8 mouse cellular contexts compared by ENCODE assay signal in the genomic region with DNA sequence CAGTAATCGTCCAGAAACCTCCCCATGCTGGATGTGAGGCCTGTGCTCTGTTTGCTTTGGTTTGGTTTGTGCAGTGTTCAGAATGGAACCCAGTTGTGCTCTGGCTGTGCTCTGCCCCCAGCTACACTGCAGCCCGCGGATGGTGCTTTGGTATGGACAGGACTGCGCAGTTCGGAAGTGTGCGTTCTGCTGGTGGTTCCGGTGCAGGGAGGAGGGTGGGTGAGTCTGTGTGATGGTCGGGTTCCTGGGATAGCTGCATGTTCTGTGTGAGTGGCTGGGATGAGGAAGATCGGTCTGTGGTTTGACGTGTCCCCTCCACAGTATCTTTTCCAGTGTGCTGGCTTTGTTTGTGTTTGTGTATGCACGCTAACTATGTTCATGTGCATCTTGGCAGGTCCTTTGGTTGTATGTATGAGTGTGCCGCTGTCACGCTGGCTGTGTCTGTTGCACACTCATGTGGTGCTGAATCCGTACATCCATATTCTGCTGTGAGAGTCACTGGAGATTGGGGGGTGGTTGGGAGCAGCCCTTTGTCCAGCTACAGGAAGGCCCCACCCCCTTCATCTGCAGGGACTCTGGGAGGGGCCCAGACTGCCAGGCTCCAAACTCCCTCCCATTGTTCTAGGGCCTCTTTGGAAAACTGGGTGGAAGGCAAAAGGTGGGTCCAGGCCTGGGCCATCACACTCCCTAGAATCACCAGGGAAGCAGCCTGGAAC. TPM values are rescaled to one million over a fixed set of nuclear protein-coding genes. Genes with fewer than 3 reads are reported as not detected.
DNase-seq lines count a peak whose midpoint lies in the region; ATAC-seq and TF ChIP-seq lines count a peak whose summit lies in the region.

No protein-coding gene starts in this region.

- H3K36me3 ChIP-seq in neural tube, embryonic 15.5 days, result no peaks in the 10 kb centered on the region
- H3K36me3 ChIP-seq in limb, embryonic 10.5 days, result no peaks in the 10 kb centered on the region

- no peaks in the 10 kb centered on the region for H3K9me3 ChIP-seq in neural tube, embryonic 15.5 days (replicated peaks)
- no peaks in the 10 kb centered on the region for H3K9me3 ChIP-seq in limb, embryonic 10.5 days (replicated peaks)

- no peak for TF ChIP-seq POLR2A in olfactory bulb, adult 2 months (IDR thresholded peaks at IDR 0.05; ENCODE audit: insufficient read depth, low read depth, low read length)

- intact Hi-C loops in heart, postnatal 10 days (cut with DNase I), result no loop called here

- no peak overlapping the region for H3K4me2 ChIP-seq in neural tube, embryonic 15.5 days

- no peak for ATAC-seq in neural tube, embryonic 15.5 days (ENCODE audit: low FRiP score)

- H3K27ac ChIP-seq in neural tube, embryonic 15.5 days (replicated peaks), result no peak overlapping the region
- H3K27ac ChIP-seq in limb, embryonic 10.5 days, result peak overlapping the region; percentile 88
- peak overlapping the region; percentile 45; the same call in 1 of the 2 replicates for H3K27ac ChIP-seq in olfactory bulb, adult 2 months (ENCODE audit: insufficient read depth, low read depth, low read length)

- H3K9ac ChIP-seq in neural tube, embryonic 15.5 days (replicated peaks), result no peak overlapping the region

- H3K4me3 ChIP-seq in neural tube, embryonic 15.5 days (replicated peaks), result no peak overlapping the region
- H3K4me3 ChIP-seq in limb, embryonic 10.5 days, result no peak overlapping the region
- H3K4me3 ChIP-seq in olfactory bulb, adult 2 months (ENCODE audit: insufficient read depth, low read depth, low read length), result no peak overlapping the region

- DNase-seq in neural tube, embryonic 10.5 days (ENCODE audit: extremely low spot score, low spot score), result peak; percentile 16
- DNase-seq in heart, postnatal 10 days, result peak; percentile 57 to 59
- no peak for DNase-seq in limb, embryonic 10.5 days (ENCODE audit: low spot score)
- DNase-seq in cerebellum, adult 9-11 months, result no peak
- no peak for DNase-seq in cerebellum, adult 11 months
- no peak for DNase-seq in frontal cortex, postnatal 10 days (ENCODE audit: low spot score in 2 of 2)

- peaks cover 24% of the 10 kb centered on the region for H3K4me1 ChIP-seq in neural tube, embryonic 15.5 days
- H3K4me1 ChIP-seq in limb, embryonic 10.5 days, result peaks cover 89% of the 10 kb centered on the region
- H3K4me1 ChIP-seq in olfactory bulb, adult 2 months (ENCODE audit: control insufficient read depth, insufficient read depth, low read length), result peaks cover 9% of the 10 kb centered on the region; the same call in 1 of the 2 replicates

- 87% methylated on average over 14 of the region's 14 CpGs for WGBS in neural tube, embryonic 15.5 days
- 89% methylated on average over 14 of the region's 14 CpGs for WGBS in limb, embryonic 10.5 days
- 89% methylated on average over 14 of the region's 14 CpGs for WGBS in olfactory bulb, adult 2 months

- no peaks in the 10 kb centered on the region for H3K27me3 ChIP-seq in neural tube, embryonic 15.5 days (replicated peaks)
- no peaks in the 10 kb centered on the region for H3K27me3 ChIP-seq in limb, embryonic 10.5 days (ENCODE audit: low read depth, poor library complexity, severe bottlenecking)

- no peak for TF ChIP-seq CTCF in olfactory bulb, adult 2 months (IDR thresholded peaks at IDR 0.05; ENCODE audit: insufficient read depth, low read depth, low read length)

RNA-seq across cellular contexts. Expression of gene Id1, which starts 8.1 kb away (rescaled TPM):
- polyA plus RNA-seq in neural tube, embryonic 15.5 days (2015; fragmentation: Nextera tagmentation; extraction: Ambion mirVana), result 57.5 and 59.1 TPM in 2 replicates
- 10 to 100 TPM; 72.9 to 84.2 TPM for total RNA-seq in heart, postnatal 10 days (2021)
- 132 and 178 TPM in 2 replicates for polyA plus RNA-seq in limb, embryonic 10.5 days (2016; fragmentation: Nextera tagmentation; extraction: Ambion mirVana)
- polyA plus RNA-seq in olfactory bulb, adult 2 months (2012; ENCODE audit: insufficient read depth, insufficient read length, low replicate concordance, missing spikeins), result not detected in 2 replicates

RNA-seq across cellular contexts. Expression of gene Cox4i2, which starts 26.0 kb away (rescaled TPM):
- 4.8 and 7.6 TPM in 2 replicates for polyA plus RNA-seq in neural tube, embryonic 15.5 days (2015; fragmentation: Nextera tagmentation; extraction: Ambion mirVana)
- 10 to 100 TPM; 17.9 to 22.4 TPM for total RNA-seq in heart, postnatal 10 days (2021)
- polyA plus RNA-seq in limb, embryonic 10.5 days (2016; fragmentation: Nextera tagmentation; extraction: Ambion mirVana), result 11.2 and 18.4 TPM in 2 replicates
- not detected in 2 replicates for polyA plus RNA-seq in olfactory bulb, adult 2 months (2012; ENCODE audit: insufficient read depth, insufficient read length, low replicate concordance, missing spikeins)

RNA-seq across cellular contexts. Expression of gene Mcts2, which starts 41.1 kb away (rescaled TPM):
- polyA plus RNA-seq in neural tube, embryonic 15.5 days (2015; fragmentation: Nextera tagmentation; extraction: Ambion mirVana), result 33.9 and 41.5 TPM in 2 replicates
- total RNA-seq in heart, postnatal 10 days (2021), result 10 to 100 TPM; 17.8 to 19.1 TPM
- 38.0 and 43.9 TPM in 2 replicates for polyA plus RNA-seq in limb, embryonic 10.5 days (2016; fragmentation: Nextera tagmentation; extraction: Ambion mirVana)
- not detected in 2 replicates for polyA plus RNA-seq in olfactory bulb, adult 2 months (2012; ENCODE audit: insufficient read depth, insufficient read length, low replicate concordance, missing spikeins)

RNA-seq across cellular contexts. Expression of gene H13, which starts 58.7 kb away (rescaled TPM):
- polyA plus RNA-seq in neural tube, embryonic 15.5 days (2015; fragmentation: Nextera tagmentation; extraction: Ambion mirVana), result 152 and 155 TPM in 2 replicates
- 10 to 100 TPM; 47.6 to 51.4 TPM for total RNA-seq in heart, postnatal 10 days (2021)
- 104 and 118 TPM in 2 replicates for polyA plus RNA-seq in limb, embryonic 10.5 days (2016; fragmentation: Nextera tagmentation; extraction: Ambion mirVana)
- not detected in 2 replicates for polyA plus RNA-seq in olfactory bulb, adult 2 months (2012; ENCODE audit: insufficient read depth, insufficient read length, low replicate concordance, missing spikeins)

Comparison
In these comparisons a context has a peak if more than half of its experiments do, and no peak if none do; other contexts are left out.
1. DNase-seq: peak in neural tube, embryonic 10.5 days (single experiment) and heart, postnatal 10 days (2 of 2); none in limb, embryonic 10.5 days (single experiment), cerebellum, adult 9-11 months (single experiment), cerebellum, adult 11 months (single experiment) and frontal cortex, postnatal 10 days (0 of 2).
2. RNA of gene Id1, which starts 8.1 kb away (polyA plus RNA-seq): 132 to 178 TPM in limb, embryonic 10.5 days and 57.5 to 59.1 TPM in neural tube, embryonic 15.5 days; not detected in olfactory bulb, adult 2 months; every median in the first group is over 10 times any median in the second.
3. RNA of gene Mcts2, which starts 41.1 kb away (polyA plus RNA-seq): 33.9 to 41.5 TPM in neural tube, embryonic 15.5 days and 38.0 to 43.9 TPM in limb, embryonic 10.5 days; not detected in olfactory bulb, adult 2 months; every median in the first group is over 10 times any median in the second.